Mouse (Mus musculus): ENCODE data around the gene Gm17654.
"Not testable (repeated sequence)": the region's sequence is repeated elsewhere in the genome, so short reads cannot be mapped to it uniquely, and the experiment has no call there.

Gm17654 gene

DNA sequence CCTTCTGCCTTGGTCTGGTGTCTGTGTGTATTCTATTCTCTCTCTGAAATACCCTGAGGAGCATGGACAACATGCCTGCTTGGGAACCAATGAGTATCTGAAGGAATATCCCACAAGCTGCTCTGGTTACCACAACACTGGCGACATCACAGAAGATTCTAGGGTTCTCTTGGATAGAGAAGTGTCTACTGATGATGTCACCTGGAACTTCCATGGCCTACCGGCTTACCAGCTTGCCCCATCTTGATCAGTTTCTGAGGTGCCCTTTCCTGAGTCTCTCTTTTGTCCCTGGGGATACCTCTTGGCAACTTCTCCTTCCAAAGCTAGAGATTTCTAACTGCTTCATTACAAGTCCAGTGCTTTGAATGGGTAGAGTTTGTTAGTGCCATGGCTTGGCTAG, at the start of gene Gm17654:
Gm17654 (minus strand) TSS at position 101 of the 400 bp plus-strand sequence.
- not testable (repeated sequence) for DNase-seq (ENCODE audit: low spot score)

DNA sequence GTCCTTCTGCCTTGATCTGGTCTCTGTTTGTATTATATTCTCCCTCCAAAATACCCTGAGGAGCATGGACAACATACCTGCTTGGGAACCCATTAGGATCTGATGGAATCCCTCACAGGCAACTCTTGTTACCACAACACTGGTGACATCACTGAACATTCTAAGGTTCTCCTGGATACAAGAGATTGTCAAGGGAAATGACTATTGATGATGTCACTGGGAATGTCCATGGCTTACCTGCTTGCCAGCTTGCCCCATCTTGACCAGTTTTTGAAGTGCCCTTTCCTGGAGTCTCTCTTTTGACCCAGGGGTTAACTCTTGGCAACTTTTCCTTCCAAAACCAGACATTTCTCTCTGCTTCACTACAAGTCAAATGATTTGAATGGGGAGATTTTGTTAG, 29.0 kb upstream of the Gm17654 start, which contains the start of gene Gm10375:
Gm10375 (minus strand) TSS at position 101 of the 400 bp plus-strand sequence.
- not testable (repeated sequence) for DNase-seq (ENCODE audit: low spot score)

GRCm38 (mm10) chr14:43577969-43578368, 977 bp downstream of the Gm17654 start:
- not testable (repeated sequence) for DNase-seq (ENCODE audit: low spot score)

- DNase-seq (ENCODE audit: low spot score), result not testable (repeated sequence)
Measured at GRCm38 (mm10) chr14:43552271-43552670, 26.7 kb downstream of the Gm17654 start.

GRCm38 (mm10) chr14:43546281-43546680, 32.7 kb downstream of the Gm17654 start:
- not testable (repeated sequence) for DNase-seq (ENCODE audit: low spot score)

DNA sequence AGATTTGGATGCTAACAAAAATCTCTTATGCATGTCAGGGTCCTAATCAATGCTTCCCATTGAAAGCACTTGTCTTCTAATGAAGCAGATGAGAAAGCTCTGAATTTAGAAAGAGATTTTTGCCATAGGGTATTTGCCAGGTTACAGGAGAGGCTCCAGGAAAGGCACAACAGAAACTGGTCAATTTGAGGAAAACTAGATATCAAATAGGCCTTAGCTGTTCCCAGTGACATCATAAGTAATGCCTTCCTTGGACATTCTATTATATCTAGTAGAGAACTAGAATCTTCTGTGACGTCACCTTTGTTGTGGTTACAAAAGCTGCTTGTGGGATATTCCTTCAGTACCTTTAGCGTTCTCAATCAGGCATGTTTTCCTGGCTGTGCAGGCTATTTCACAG, 35.7 kb downstream of the Gm17654 start, which contains the start of gene Gm5799:
Gm5799 (plus strand) TSS at position 301 of the 400 bp plus-strand sequence.
- not testable (repeated sequence) for DNase-seq (ENCODE audit: low spot score)

GRCm38 (mm10) chr14:43538144-43538543, 40.8 kb downstream of the Gm17654 start:
- DNase-seq (ENCODE audit: low spot score), result not testable (repeated sequence)

DNA sequence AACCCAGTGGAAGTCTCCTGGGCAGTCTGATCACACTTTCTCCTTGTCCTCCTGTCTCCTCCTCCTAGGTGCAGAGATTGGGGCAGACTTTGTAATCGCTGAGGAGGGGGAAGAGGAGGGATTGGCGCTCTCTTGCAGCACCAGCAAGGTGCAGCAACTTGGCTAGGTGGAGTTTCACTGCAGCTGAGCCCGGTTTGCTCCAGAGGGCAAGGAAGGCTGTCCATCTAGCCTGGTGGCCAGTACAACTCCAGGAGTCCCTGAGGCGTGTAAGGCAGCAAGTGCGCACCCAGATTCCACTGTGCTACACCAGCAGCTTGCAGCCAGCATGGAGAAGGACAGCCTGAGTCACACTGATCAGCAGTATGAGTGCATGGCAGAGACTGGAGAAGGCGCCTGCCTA, 46.6 kb downstream of the Gm17654 start:
- DNase-seq (ENCODE audit: low spot score), result not testable (repeated sequence)

DNA sequence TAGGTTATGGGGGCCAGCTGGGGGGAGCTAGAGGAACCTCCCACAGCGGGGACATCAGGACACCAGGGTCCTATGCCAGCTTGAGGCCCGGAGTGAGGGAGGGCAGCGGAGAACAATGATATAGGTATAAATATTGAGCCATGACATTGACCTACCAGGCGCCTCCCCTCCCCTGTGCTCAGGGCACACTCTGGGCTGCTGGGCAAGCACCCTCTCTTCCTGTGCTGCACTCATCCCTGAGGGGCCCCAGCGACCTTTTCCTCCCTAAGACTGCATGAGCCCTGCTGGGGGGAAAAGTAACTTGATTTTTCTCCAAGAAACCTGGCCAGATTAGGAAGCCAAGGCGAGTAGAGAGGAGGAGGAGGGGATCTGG, 46.9 kb downstream of the Gm17654 start:
- not testable (repeated sequence) for DNase-seq (ENCODE audit: low spot score)

- DNase-seq (ENCODE audit: low spot score), result not testable (repeated sequence)
Measured at GRCm38 (mm10) chr14:43531052-43532010, 47.6 kb downstream of the Gm17654 start.
